In the genomic region with DNA sequence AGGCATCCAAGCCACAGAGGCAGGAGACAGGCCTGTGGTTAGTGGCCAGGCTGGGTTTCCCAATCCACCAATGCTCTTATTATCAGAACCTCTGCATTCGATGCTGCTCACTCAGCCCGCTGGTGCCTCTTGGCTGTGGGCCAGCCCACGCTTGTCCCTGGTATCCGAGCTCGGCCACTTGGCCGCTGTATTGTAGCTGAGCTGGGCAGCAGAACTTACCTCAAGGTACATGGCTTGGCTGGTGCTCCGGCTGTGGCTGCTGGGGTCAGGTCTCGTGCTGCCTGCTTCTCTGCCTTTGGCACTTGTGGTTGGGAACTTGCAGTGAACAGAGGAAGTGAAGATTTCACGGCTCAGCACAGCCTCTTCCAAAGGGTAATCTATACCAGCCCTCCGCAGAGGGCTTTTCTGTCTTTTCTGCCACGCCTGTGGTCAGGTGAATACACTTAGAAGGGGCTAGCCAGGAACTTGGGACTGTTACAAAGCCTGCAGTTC, we compare ENCODE assay signal across 9 mouse cellular contexts. TPM values are rescaled to one million over a fixed set of nuclear protein-coding genes. Genes with fewer than 3 reads are reported as not detected.
A peak's percentile ranks its signal among the peaks of the same experiment; 100 is the strongest.
DNase-seq lines count a peak whose midpoint lies in the region; ATAC-seq and TF ChIP-seq lines count a peak whose summit lies in the region.
"Had no signal": no experiment of that assay in that cellular context is flagged by ENCODE, and none has a peak within 500 bp of the region (broad histone marks: within the 10 kb centered on the region; RNA-seq: fewer than 3 reads in every experiment).

A gene (minus strand): TSS at position 442 of the 492 bp plus-strand sequence.

- intact Hi-C loops in left cerebral cortex, postnatal 36 days (cut with DNase I) = no loop called here

- no peak for TF ChIP-seq POLR2A in liver, adult 2 months (IDR thresholded peaks at IDR 0.05; ENCODE audit: extremely low read depth, insufficient read depth, low read length)

- H3K9me3 ChIP-seq in kidney, embryonic 15.5 days (replicated peaks) = no peaks in the 10 kb centered on the region
- H3K9me3 ChIP-seq in embryonic facial prominence, embryonic 13.5 days = no peaks in the 10 kb centered on the region

- no peaks in the 10 kb centered on the region for H3K4me1 ChIP-seq in kidney, embryonic 15.5 days
- H3K4me1 ChIP-seq in embryonic facial prominence, embryonic 13.5 days = no peaks in the 10 kb centered on the region
- H3K4me1 ChIP-seq in liver, adult 2 months (ENCODE audit: control insufficient read depth, insufficient read depth, low read length) = no peaks in the 10 kb centered on the region

- H3K36me3 ChIP-seq in kidney, embryonic 15.5 days = no peaks in the 10 kb centered on the region
- H3K36me3 ChIP-seq in embryonic facial prominence, embryonic 13.5 days = no peaks in the 10 kb centered on the region
- H3K36me3 ChIP-seq in liver, adult 2 months (ENCODE audit: control insufficient read depth, insufficient read depth, low read length) = no peaks in the 10 kb centered on the region

- H3K79me2 ChIP-seq in liver, adult 2 months (ENCODE audit: control insufficient read depth, insufficient read depth, low read length) = no peaks in the 10 kb centered on the region

- H3K27me3 ChIP-seq in kidney, embryonic 15.5 days = peaks cover 45% of the 10 kb centered on the region
- H3K27me3 ChIP-seq in embryonic facial prominence, embryonic 13.5 days = peaks cover 63% of the 10 kb centered on the region
- H3K27me3 ChIP-seq in liver, adult 2 months (ENCODE audit: control insufficient read depth, insufficient read depth, low read length) = no peaks in the 10 kb centered on the region

- WGBS in kidney, embryonic 15.5 days = 62% methylated on average over 11 of the region's 11 CpGs
- 43% methylated on average over 11 of the region's 11 CpGs for WGBS in embryonic facial prominence, embryonic 13.5 days
- WGBS in liver, adult 2 months = 54% methylated on average over 11 of the region's 11 CpGs

- H3K4me2 ChIP-seq in kidney, embryonic 15.5 days = no peak within 1 kb of the TSS
- H3K4me2 ChIP-seq in embryonic facial prominence, embryonic 13.5 days = no peak within 1 kb of the TSS

- peak; percentile 26 for DNase-seq in kidney, adult 18-20 months
- DNase-seq in MN1 (ENCODE audit: low spot score) = peak; percentile 32
- DNase-seq in liver, adult 2 months (ENCODE audit: extremely low read depth, low read depth, low spot score) = peak; percentile 7
- DNase-seq in ovary, postnatal 14 days (ENCODE audit: low spot score) = peak; percentile 5
- DNase-seq in left cerebral cortex, postnatal 36 days (ENCODE audit: low spot score in 2 of 2) = no peak
- no peak for DNase-seq in urinary bladder, adult 2 months (ENCODE audit: low spot score)

- no peak within 1 kb of the TSS for H3K9ac ChIP-seq in kidney, embryonic 15.5 days
- no peak within 1 kb of the TSS for H3K9ac ChIP-seq in embryonic facial prominence, embryonic 13.5 days
- peak within 1 kb of the TSS; percentile 8; the same call in 1 of the 2 replicates for H3K9ac ChIP-seq in liver, adult 2 months (ENCODE audit: low read depth, low read length)

- no peak within 1 kb of the TSS for H3K4me3 ChIP-seq in kidney, embryonic 15.5 days (replicated peaks)
- H3K4me3 ChIP-seq in embryonic facial prominence, embryonic 13.5 days = no peak within 1 kb of the TSS
- H3K4me3 ChIP-seq in liver, adult 2 months (ENCODE audit: insufficient read depth, low read depth, low read length) = peak within 1 kb of the TSS; percentile 45; the same call in 1 of the 2 replicates

- no peak for TF ChIP-seq CTCF in liver, adult 2 months (IDR thresholded peaks at IDR 0.05; ENCODE audit: low read depth, low read length)

- no peak within 1 kb of the TSS for H3K27ac ChIP-seq in kidney, embryonic 15.5 days
- no peak within 1 kb of the TSS for H3K27ac ChIP-seq in embryonic facial prominence, embryonic 13.5 days
- no peak within 1 kb of the TSS for H3K27ac ChIP-seq in liver, adult 2 months (replicated peaks; ENCODE audit: insufficient read depth, low read depth, low read length)

- no peak for ATAC-seq in kidney, embryonic 15.5 days (replicated peaks; ENCODE audit: low FRiP score)
- ATAC-seq in embryonic facial prominence, embryonic 13.5 days (ENCODE audit: insufficient number of reproducible peaks, insufficient read depth, low FRiP score, low TSS enrichment, low read depth) = 0 out of 2 replicates have a peak, but pooled peaks have one; percentile 37

RNA-seq across cellular contexts. Expression of the gene that starts here (rescaled TPM):
- 0.14 and 0.24 TPM in 2 replicates for polyA plus RNA-seq in kidney, embryonic 15.5 days (2015; fragmentation: Nextera tagmentation; extraction: Ambion mirVana)
- polyA plus RNA-seq in embryonic facial prominence, embryonic 13.5 days (2015; fragmentation: Nextera tagmentation; extraction: Ambion mirVana) = 0.15 and 0.31 TPM in 2 replicates
- total RNA-seq in liver, adult 2 months (2014; rRNA removed) = 0.46 and 0.60 TPM in 2 replicates
- 1.8 and 2.7 TPM in 2 replicates for polyA plus RNA-seq in liver, adult 2 months (2012; rRNA removed)
- not detected for total RNA-seq in left cerebral cortex, postnatal 36 days (2021)
- 2.3 and 2.4 TPM in 2 replicates for polyA plus RNA-seq in urinary bladder, adult 2 months (2012; rRNA removed)
- polyA plus RNA-seq: neural tube, embryonic 14.5 days had no signal

Comparison
In these comparisons a context has a peak if more than half of its experiments do, and no peak if none do; other contexts are left out.
1. Peak in ATAC-seq in embryonic facial prominence, embryonic 13.5 days; RNA of the gene not detected or under 1 TPM.
2. DNase-seq: peak in kidney, adult 18-20 months (single experiment), MN1 (single experiment), liver, adult 2 months (single experiment) and ovary, postnatal 14 days (single experiment); none in left cerebral cortex, postnatal 36 days (0 of 2) and urinary bladder, adult 2 months (single experiment).